Mouse (Mus musculus): ENCODE data around the gene Hipk3. TPM values are rescaled to one million over a fixed set of nuclear protein-coding genes. Genes with fewer than 3 reads are reported as not detected.

The Hipk3 gene
- total and polyA plus RNA-seq, 2 experiments from 2014 or later, result 5.8 to 43.7 TPM

GRCm38 (mm10) chr2:104398651-104399290, 95.5 kb downstream of the Hipk3 start:
- Histone ChIP-seq H3K9me3 (ENCODE audit: low read length) (no peaks in the 10 kb centered on the region), H3K9ac (replicated peaks; ENCODE audit: low read length, poor library complexity, severe bottlenecking) (no peak overlapping the region), H3K27ac (ENCODE audit: low read depth, low read length) (no peak overlapping the region), H3K4me1 (ENCODE audit: insufficient read depth, low read length) (no peaks in the 10 kb centered on the region), H3K4me3 (ENCODE audit: low read depth, low read length) (no peak overlapping the region), H3K4me2 (ENCODE audit: low read depth, low read length, poor library complexity, severe bottlenecking) (no peak overlapping the region), H3K36me3 (ENCODE audit: insufficient read depth, low read length) (no peaks in the 10 kb centered on the region), H3K27me3 (ENCODE audit: insufficient read depth, low read length) (no peaks in the 10 kb centered on the region)
- WGBS, result 89% methylated on average over 6 of the region's 6 CpGs
- ATAC-seq (ENCODE audit: low FRiP score) (no peak), DNase-seq (ENCODE audit: low spot score) (no peak)
- no peak for TF ChIP-seq CTCF (IDR thresholded peaks at IDR 0.05)

- no peak overlapping the region for H3K4me2 ChIP-seq (ENCODE audit: low read depth, low read length, poor library complexity, severe bottlenecking)
These were observed 98.3 kb downstream of the Hipk3 start for GRCm38 (mm10) chr2:104395961-104396360.

DNA sequence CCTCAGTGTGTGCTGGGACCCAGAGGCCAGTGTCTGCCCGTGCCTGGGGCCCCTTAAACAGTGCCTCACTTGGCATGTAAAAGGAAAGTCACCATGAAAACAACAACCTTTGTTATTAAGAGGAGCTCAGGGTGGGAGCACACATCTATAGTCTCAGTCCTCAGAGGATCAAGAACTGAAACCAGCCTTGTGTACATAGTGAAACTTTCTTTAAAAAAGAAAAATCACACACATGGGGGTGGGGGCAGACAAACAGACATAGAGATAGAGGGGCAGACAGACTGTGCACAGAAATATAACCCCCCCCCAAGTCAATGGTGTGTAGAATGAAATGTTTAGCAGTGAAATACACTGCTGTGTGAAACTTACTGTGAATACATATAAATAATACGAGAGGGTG, 99.5 kb downstream of the Hipk3 start:
- Histone ChIP-seq H3K36me3 (ENCODE audit: insufficient read depth, low read length) (no peaks in the 10 kb centered on the region), H3K9ac (replicated peaks; ENCODE audit: low read length, poor library complexity, severe bottlenecking) (no peak overlapping the region), H3K27me3 (ENCODE audit: insufficient read depth, low read length) (no peaks in the 10 kb centered on the region), H3K4me3 (ENCODE audit: low read depth, low read length) (no peak overlapping the region), H3K4me1 (ENCODE audit: insufficient read depth, low read length) (no peaks in the 10 kb centered on the region), H3K9me3 (ENCODE audit: low read length) (no peaks in the 10 kb centered on the region), H3K4me2 (ENCODE audit: low read depth, low read length, poor library complexity, severe bottlenecking) (no peak overlapping the region), H3K27ac (ENCODE audit: low read depth, low read length) (no peak overlapping the region)
- WGBS, result 52% methylated on average over 2 of the region's 2 CpGs
- ATAC-seq (ENCODE audit: low FRiP score), result no peak
- no peak for TF ChIP-seq CTCF (IDR thresholded peaks at IDR 0.05)
- no peak for DNase-seq (ENCODE audit: low spot score)

More at GRCm38 (mm10) chr2:104395961-104396360, 98.3 kb downstream of the Hipk3 start:
- no peaks in the 10 kb centered on the region for H3K36me3 ChIP-seq (ENCODE audit: insufficient read depth, low read length)
- H3K27ac ChIP-seq (ENCODE audit: low read depth, low read length), result no peak overlapping the region
- no peaks in the 10 kb centered on the region for H3K9me3 ChIP-seq (ENCODE audit: low read length)
- no peaks in the 10 kb centered on the region for H3K4me1 ChIP-seq (ENCODE audit: insufficient read depth, low read length)
- 79% methylated on average over 9 of the region's 9 CpGs for WGBS
- no peaks in the 10 kb centered on the region for H3K27me3 ChIP-seq (ENCODE audit: insufficient read depth, low read length)
- no peak for DNase-seq (ENCODE audit: low spot score)
- TF ChIP-seq CTCF (IDR thresholded peaks at IDR 0.05), result no peak
- H3K4me3 ChIP-seq (ENCODE audit: low read depth, low read length), result no peak overlapping the region
- no peak overlapping the region for H3K9ac ChIP-seq (replicated peaks; ENCODE audit: low read length, poor library complexity, severe bottlenecking)
- ATAC-seq (ENCODE audit: low FRiP score), result no peak

DNA sequence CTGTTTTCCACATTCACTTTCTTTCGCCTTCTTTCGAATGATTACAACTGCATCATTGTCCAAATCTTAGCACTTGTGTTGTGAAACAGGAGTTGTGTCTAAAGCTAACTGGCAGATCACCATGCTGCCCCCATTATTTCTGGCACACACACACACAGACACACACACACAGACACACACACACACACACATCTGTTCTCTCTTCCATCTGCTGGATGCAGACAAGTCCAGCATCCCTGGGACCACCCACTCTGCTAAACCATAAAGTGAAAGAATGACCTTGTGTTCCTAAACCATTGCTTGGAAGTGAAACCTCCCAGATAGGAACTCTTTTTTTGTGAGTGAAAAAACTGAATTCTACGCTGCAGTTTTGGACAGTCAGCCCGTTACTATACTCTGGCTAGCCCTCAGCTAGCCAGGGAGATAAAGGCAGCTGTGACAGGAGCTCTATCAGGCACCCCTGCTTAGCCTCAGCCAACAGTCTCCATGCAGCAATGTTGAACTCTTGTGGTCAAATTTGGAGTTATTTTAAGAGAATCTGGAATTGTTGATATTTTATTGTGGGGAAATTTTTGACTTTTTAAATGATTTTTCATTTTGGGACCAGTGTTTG, 101.4 kb downstream of the Hipk3 start:
- TF ChIP-seq CTCF (IDR thresholded peaks at IDR 0.05), result no peak
- no peaks in the 10 kb centered on the region for H3K4me1 ChIP-seq (ENCODE audit: insufficient read depth, low read length)
- DNase-seq (ENCODE audit: low spot score) (peak; percentile 26), ATAC-seq (ENCODE audit: low FRiP score) (no peak)
- H3K36me3 ChIP-seq (ENCODE audit: insufficient read depth, low read length), result no peaks in the 10 kb centered on the region
- H3K9ac ChIP-seq (replicated peaks; ENCODE audit: low read length, poor library complexity, severe bottlenecking), result no peak overlapping the region
- H3K4me2 ChIP-seq (ENCODE audit: low read depth, low read length, poor library complexity, severe bottlenecking), result no peak overlapping the region
- no peaks in the 10 kb centered on the region for H3K27me3 ChIP-seq (ENCODE audit: insufficient read depth, low read length)
- no peak overlapping the region for H3K4me3 ChIP-seq (ENCODE audit: low read depth, low read length)
- WGBS, result 69% methylated on average over 4 of the region's 4 CpGs
- H3K27ac ChIP-seq (ENCODE audit: low read depth, low read length), result no peak overlapping the region
- H3K9me3 ChIP-seq (ENCODE audit: low read length), result no peaks in the 10 kb centered on the region

DNA sequence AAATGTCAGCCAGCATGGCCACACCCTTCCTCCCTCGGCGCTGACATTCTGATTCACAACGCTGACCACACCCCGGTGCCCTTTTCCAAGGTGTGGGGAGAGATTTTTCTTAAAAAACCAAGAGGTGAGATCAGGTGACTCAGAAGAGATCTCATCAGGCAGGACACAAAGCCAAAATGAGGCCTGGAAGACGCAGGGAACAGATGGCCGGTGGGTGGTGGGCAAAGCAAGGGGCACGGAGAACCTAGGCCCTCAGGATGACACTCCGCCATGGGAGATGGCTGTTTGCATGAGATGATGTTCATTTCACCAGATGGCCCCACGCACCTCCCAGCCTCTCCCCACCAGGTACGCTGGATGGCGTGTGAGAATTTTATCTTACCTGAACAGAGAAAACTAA, 105.0 kb downstream of the Hipk3 start:
- H3K9ac ChIP-seq (replicated peaks; ENCODE audit: low read length, poor library complexity, severe bottlenecking), result no peak overlapping the region
- no peaks in the 10 kb centered on the region for H3K36me3 ChIP-seq (ENCODE audit: insufficient read depth, low read length)
- DNase-seq (ENCODE audit: low spot score) (no peak), ATAC-seq (ENCODE audit: low FRiP score) (no peak)
- no peak overlapping the region for H3K27ac ChIP-seq (ENCODE audit: low read depth, low read length)
- no peak overlapping the region for H3K4me2 ChIP-seq (ENCODE audit: low read depth, low read length, poor library complexity, severe bottlenecking)
- no peak for TF ChIP-seq CTCF (IDR thresholded peaks at IDR 0.05)
- H3K9me3 ChIP-seq (ENCODE audit: low read length), result no peaks in the 10 kb centered on the region
- no peaks in the 10 kb centered on the region for H3K4me1 ChIP-seq (ENCODE audit: insufficient read depth, low read length)
- WGBS, result 92% methylated on average over 11 of the region's 11 CpGs
- H3K27me3 ChIP-seq (ENCODE audit: insufficient read depth, low read length), result no peaks in the 10 kb centered on the region
- no peak overlapping the region for H3K4me3 ChIP-seq (ENCODE audit: low read depth, low read length)

GRCm38 (mm10) chr2:104385941-104386340, 108.3 kb downstream of the Hipk3 start:
- no peaks in the 10 kb centered on the region for H3K27me3 ChIP-seq (ENCODE audit: insufficient read depth, low read length)
- no peak overlapping the region for H3K4me2 ChIP-seq (ENCODE audit: low read depth, low read length, poor library complexity, severe bottlenecking)
- no peak overlapping the region for H3K4me3 ChIP-seq (ENCODE audit: low read depth, low read length)
- no peaks in the 10 kb centered on the region for H3K9me3 ChIP-seq (ENCODE audit: low read length)
- H3K27ac ChIP-seq (ENCODE audit: low read depth, low read length), result no peak overlapping the region
- TF ChIP-seq CTCF (IDR thresholded peaks at IDR 0.05), result no peak
- H3K36me3 ChIP-seq (ENCODE audit: insufficient read depth, low read length), result no peaks in the 10 kb centered on the region
- 79% methylated on average over 2 of the region's 2 CpGs for WGBS
- ATAC-seq (ENCODE audit: low FRiP score) (no peak), DNase-seq (ENCODE audit: low spot score) (no peak)
- no peak overlapping the region for H3K9ac ChIP-seq (replicated peaks; ENCODE audit: low read length, poor library complexity, severe bottlenecking)
- H3K4me1 ChIP-seq (ENCODE audit: insufficient read depth, low read length), result no peaks in the 10 kb centered on the region

Data from midbrain, postnatal 0 days (tissue).